Mouse (Mus musculus) heart, adult 2 months (tissue): ENCODE results near the gene Jakmip3.

Source experiments
- CTCF ChIP-seq: fragments of 200-600 bp; IDR thresholded peaks from 2 replicates; pipeline ENCODE4 v1.8.1; 2022; ENCODE audit warnings: antibody characterized with exemption, mild to moderate bottlenecking, moderate library complexity
- EP300 ChIP-seq: fragments of 200-500 bp; IDR thresholded peaks from 2 replicates; pipeline ENCODE4 v1.6.1; 2011; ENCODE audit warnings: low read depth, low read length, control low read depth; ENCODE audit not compliant: insufficient read depth
- POLR2A ChIP-seq: fragments of 200-500 bp; IDR thresholded peaks from 2 replicates; pipeline ENCODE4 v1.6.1; 2011; ENCODE audit warnings: mild to moderate bottlenecking, low read depth, low read length, control low read depth; ENCODE audit not compliant: insufficient read depth

- TF ChIP-seq POLR2A (no peak), CTCF (no peak), EP300 (no peak)
Observed at GRCm38 (mm10) chr7:139131538-139131937, 191.0 kb downstream of the Jakmip3 start.
